Mouse (Mus musculus) urinary bladder, postnatal 10 days (tissue): ENCODE data around the gene Irak3.

Source experiments
- DNase-seq: peaks from one replicate; pipeline ENCODE4 v3.0.0; 2022; ENCODE audit warnings: low spot score

Irak3 gene

DNA sequence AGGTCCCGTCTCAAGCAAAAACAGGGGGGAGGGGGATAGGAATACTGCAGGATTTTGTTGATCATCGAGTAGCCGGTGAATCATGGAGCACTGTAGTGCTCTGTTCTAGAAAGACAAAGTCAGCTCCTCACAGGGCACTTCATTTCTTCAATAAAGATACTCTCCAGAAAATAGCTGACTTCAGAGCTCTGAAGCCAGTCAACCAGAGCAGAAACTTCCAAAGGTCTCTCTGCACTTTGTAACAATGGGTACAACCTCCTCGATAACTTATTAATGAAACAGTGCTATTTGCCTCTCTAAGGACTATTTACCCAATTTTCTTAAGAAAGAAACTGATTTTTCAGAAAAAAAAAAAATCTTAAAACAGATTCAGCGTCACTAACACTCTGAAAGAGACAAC lies 106.2 kb downstream of the Irak3 start:
- no peak for DNase-seq

DNA sequence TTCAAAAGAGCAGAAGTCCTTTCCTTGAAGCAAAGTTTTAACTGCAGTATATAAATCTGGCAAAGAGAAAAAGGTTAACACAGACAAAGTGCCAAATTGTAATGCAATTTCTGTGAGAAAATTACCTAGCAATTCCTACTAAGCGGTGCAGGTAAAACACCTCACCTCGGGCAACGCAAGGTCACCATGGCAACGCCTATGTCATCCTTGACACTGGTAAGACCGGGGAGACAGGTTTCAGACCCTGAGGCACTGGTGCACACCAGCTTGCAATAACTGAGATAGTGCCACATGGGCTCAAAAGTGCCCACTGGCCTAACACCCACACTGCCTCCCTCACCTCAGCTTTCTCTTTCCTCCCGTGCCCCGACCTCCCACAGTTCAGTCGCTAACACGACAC lies 106.8 kb downstream of the Irak3 start:
- DNase-seq = no peak

DNA sequence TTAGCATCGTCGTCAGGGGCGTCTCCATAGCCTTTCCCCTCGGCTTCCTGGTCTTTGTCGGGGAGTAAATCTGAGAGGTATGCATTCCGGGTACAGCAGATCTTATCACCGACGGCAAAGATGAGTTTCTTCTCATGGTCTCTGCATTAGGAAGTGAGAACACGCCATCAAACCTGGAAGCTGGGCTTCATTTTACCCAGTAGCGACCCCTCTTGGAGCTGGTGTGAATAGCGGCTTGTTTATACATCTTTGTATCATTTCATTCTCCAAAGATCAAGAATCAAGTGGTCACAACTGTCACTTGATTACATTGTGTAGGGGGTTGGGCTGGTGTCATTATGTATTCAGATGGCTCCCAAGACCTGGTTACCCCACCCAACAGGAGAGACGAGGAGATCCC lies 109.4 kb downstream of the Irak3 start:
- DNase-seq = no peak
